Comparison of ENCODE assay signal across 39 mouse cellular contexts in genomic region chr5:120818999-120819398, GRCm38 (mm10). TPM values are rescaled to one million over a fixed set of nuclear protein-coding genes. Genes with fewer than 3 reads are reported as not detected.
"Had no signal": no experiment of that assay in that cellular context is flagged by ENCODE, and none has a peak within 500 bp of the region (broad histone marks: within the 10 kb centered on the region; RNA-seq: fewer than 3 reads in every experiment).

No protein-coding gene starts in this region.

- H3K36me3 ChIP-seq: embryonic facial prominence, embryonic 10.5 days; embryonic facial prominence, embryonic 12.5 days; embryonic facial prominence, embryonic 13.5 days; embryonic facial prominence, embryonic 15.5 days; forebrain, embryonic 10.5 days; forebrain, embryonic 12.5 days; forebrain, embryonic 15.5 days had no signal

- H3K4me1 ChIP-seq: embryonic facial prominence, embryonic 10.5 days; embryonic facial prominence, embryonic 12.5 days; embryonic facial prominence, embryonic 13.5 days; embryonic facial prominence, embryonic 15.5 days; forebrain, embryonic 10.5 days; forebrain, embryonic 12.5 days; forebrain, embryonic 13.5 days; forebrain, embryonic 15.5 days had no signal

- H3K9ac ChIP-seq: embryonic facial prominence, embryonic 12.5 days; embryonic facial prominence, embryonic 13.5 days; embryonic facial prominence, embryonic 15.5 days; forebrain, embryonic 12.5 days; forebrain, embryonic 13.5 days; forebrain, embryonic 15.5 days; forebrain, postnatal 0 days had no signal

- DNase-seq: cerebellum, adult 9-10 months; cerebellum, adult 9-11 months; cerebellum, postnatal 10 days; cerebellum, postnatal 14 days; cerebellum, postnatal 25 days; cerebellum, postnatal 36 days; embryo, embryonic 11 days; forebrain, postnatal 0 days; gastrocnemius, adult 2 months; gastrocnemius, postnatal 10 days; gastrocnemius, postnatal 14 days; gastrocnemius, postnatal 25 days; gastrocnemius, postnatal 36 days; heart, adult 11 months; heart, adult 18-20 months; heart, adult 2 months had no signal

- H3K27ac ChIP-seq: embryonic facial prominence, embryonic 10.5 days; embryonic facial prominence, embryonic 12.5 days; embryonic facial prominence, embryonic 13.5 days; embryonic facial prominence, embryonic 15.5 days; forebrain, embryonic 10.5 days; forebrain, embryonic 12.5 days; forebrain, embryonic 13.5 days; forebrain, embryonic 15.5 days; gastrocnemius, adult 2 months; heart, adult 2 months had no signal

- H3K27me3 ChIP-seq: embryonic facial prominence, embryonic 12.5 days; embryonic facial prominence, embryonic 13.5 days; embryonic facial prominence, embryonic 15.5 days; forebrain, embryonic 12.5 days; forebrain, embryonic 13.5 days; forebrain, embryonic 15.5 days had no signal

- H3K4me2 ChIP-seq: embryonic facial prominence, embryonic 12.5 days; embryonic facial prominence, embryonic 13.5 days; embryonic facial prominence, embryonic 15.5 days; forebrain, embryonic 12.5 days; forebrain, embryonic 13.5 days; forebrain, embryonic 15.5 days had no signal

- H3K4me3 ChIP-seq: embryonic facial prominence, embryonic 10.5 days; embryonic facial prominence, embryonic 12.5 days; embryonic facial prominence, embryonic 13.5 days; embryonic facial prominence, embryonic 15.5 days; erythroblast, embryonic 14.5 days; forebrain, embryonic 10.5 days; forebrain, embryonic 12.5 days; forebrain, embryonic 13.5 days; forebrain, embryonic 15.5 days; gastrocnemius, adult 2 months; heart, adult 2 months had no signal

RNA-seq across cellular contexts. Expression of gene Oas1c, which starts 6.7 kb away (rescaled TPM):
- total RNA-seq: gastrocnemius, postnatal 25 days had no signal
- polyA plus RNA-seq: erythroblast, embryonic 14.5 days had no signal

RNA-seq across cellular contexts. Expression of gene Oas1e, which starts 23.7 kb away (rescaled TPM):
- total RNA-seq: common myeloid progenitor, adult 5-6 weeks; forebrain, postnatal 0 days; gastrocnemius, adult 18-20 months; gastrocnemius, adult 2 months; gastrocnemius, adult 8-10 months; gastrocnemius, postnatal 10 days; gastrocnemius, postnatal 14 days; gastrocnemius, postnatal 25 days; gastrocnemius, postnatal 36 days; gastrocnemius, postnatal 4 days; granulocyte monocyte progenitor cell, adult 5-6 weeks; heart, adult 18-20 months; heart, adult 2 months; heart, adult 8-10 months had no signal
- polyA plus RNA-seq: cortical plate, adult 2 months; embryonic facial prominence, embryonic 10.5 days; embryonic facial prominence, embryonic 11.5 days; embryonic facial prominence, embryonic 12.5 days; embryonic facial prominence, embryonic 13.5 days; embryonic facial prominence, embryonic 15.5 days; erythroblast, embryonic 14.5 days; forebrain, embryonic 10.5 days; forebrain, embryonic 11.5 days; forebrain, embryonic 12.5 days; forebrain, embryonic 13.5 days; forebrain, embryonic 15.5 days; forebrain, embryonic 16.5 days; frontal cortex, adult 2 months; gonadal fat pad, adult 2 months; heart, adult 2 months had no signal

RNA-seq across cellular contexts. Expression of gene Oas1f, which starts 28.2 kb away (rescaled TPM):
- total RNA-seq: common myeloid progenitor, adult 5-6 weeks; forebrain, postnatal 0 days; gastrocnemius, adult 18-20 months; gastrocnemius, adult 2 months; gastrocnemius, adult 8-10 months; gastrocnemius, postnatal 10 days; gastrocnemius, postnatal 14 days; gastrocnemius, postnatal 25 days; gastrocnemius, postnatal 36 days; gastrocnemius, postnatal 4 days; granulocyte monocyte progenitor cell, adult 5-6 weeks; heart, adult 18-20 months; heart, adult 2 months; heart, adult 8-10 months had no signal
- polyA plus RNA-seq: cortical plate, adult 2 months; embryonic facial prominence, embryonic 10.5 days; embryonic facial prominence, embryonic 11.5 days; embryonic facial prominence, embryonic 12.5 days; embryonic facial prominence, embryonic 13.5 days; erythroblast, embryonic 14.5 days; forebrain, embryonic 10.5 days; forebrain, embryonic 11.5 days; forebrain, embryonic 12.5 days; forebrain, embryonic 13.5 days; forebrain, embryonic 14.5 days; forebrain, embryonic 15.5 days; forebrain, embryonic 16.5 days; forebrain, postnatal 0 days; frontal cortex, adult 2 months; gonadal fat pad, adult 2 months; heart, adult 2 months had no signal

RNA-seq across cellular contexts. Expression of gene Oas3, which starts 41.5 kb away (rescaled TPM):
- total RNA-seq: gastrocnemius, adult 18-20 months; gastrocnemius, adult 8-10 months; gastrocnemius, postnatal 10 days; gastrocnemius, postnatal 14 days; gastrocnemius, postnatal 25 days; gastrocnemius, postnatal 36 days; gastrocnemius, postnatal 4 days had no signal
- polyA plus RNA-seq: embryonic facial prominence, embryonic 10.5 days; embryonic facial prominence, embryonic 11.5 days had no signal

RNA-seq across cellular contexts. Expression of gene Oas1h, which starts 42.2 kb away (rescaled TPM):
- total RNA-seq: common myeloid progenitor, adult 5-6 weeks; forebrain, postnatal 0 days; gastrocnemius, adult 18-20 months; gastrocnemius, adult 2 months; gastrocnemius, adult 8-10 months; gastrocnemius, postnatal 10 days; gastrocnemius, postnatal 14 days; gastrocnemius, postnatal 25 days; gastrocnemius, postnatal 36 days; gastrocnemius, postnatal 4 days; granulocyte monocyte progenitor cell, adult 5-6 weeks; heart, adult 18-20 months; heart, adult 2 months; heart, adult 8-10 months had no signal
- polyA plus RNA-seq: cortical plate, adult 2 months; embryonic facial prominence, embryonic 10.5 days; embryonic facial prominence, embryonic 11.5 days; embryonic facial prominence, embryonic 12.5 days; embryonic facial prominence, embryonic 13.5 days; embryonic facial prominence, embryonic 14.5 days; embryonic facial prominence, embryonic 15.5 days; erythroblast, embryonic 14.5 days; forebrain, embryonic 10.5 days; forebrain, embryonic 11.5 days; forebrain, embryonic 12.5 days; forebrain, embryonic 13.5 days; forebrain, embryonic 14.5 days; forebrain, embryonic 15.5 days; forebrain, embryonic 16.5 days; forebrain, postnatal 0 days; frontal cortex, adult 2 months; gonadal fat pad, adult 2 months; heart, adult 2 months had no signal
